Mouse (Mus musculus) CD8-positive naive resting alpha-beta T cell, adult 2 months (primary cell): ENCODE data around the gene Megf8.

Source experiments
- DNase-seq, 2 experiments: peaks; one replicate each; pipeline ENCODE4 v3.0.0; 2022; ENCODE audit warnings: low read depth in 2 of 2, low spot score in 2 of 2

The Megf8 gene

GRCm38 (mm10) chr7:25279076-25279860 is 37.7 kb upstream of the Megf8 start:
- peak; percentile 67 to 73 for DNase-seq

GRCm38 (mm10) chr7:25279861-25280791 is 36.8 kb upstream of the Megf8 start:
- no peak for DNase-seq

GRCm38 (mm10) chr7:25281166-25281733 is 35.7 kb upstream of the Megf8 start:
- DNase-seq = no peak

- DNase-seq = peak; percentile 95 to 96
Measured at GRCm38 (mm10) chr7:25281734-25282601, 35.0 kb upstream of the Megf8 start.

- DNase-seq = peak in 1 of 2 experiments; percentile 29
Measured at GRCm38 (mm10) chr7:25282731-25283211, 34.2 kb upstream of the Megf8 start.

- DNase-seq = no peak
Measured at GRCm38 (mm10) chr7:25283637-25284036, 33.3 kb upstream of the Megf8 start.

- no peak for DNase-seq
Measured at GRCm38 (mm10) chr7:25284171-25284570, 32.8 kb upstream of the Megf8 start.

GRCm38 (mm10) chr7:25284766-25285165 is 32.2 kb upstream of the Megf8 start:
- DNase-seq = no peak

GRCm38 (mm10) chr7:25285511-25286238 is 31.3 kb upstream of the Megf8 start:
- no peak for DNase-seq

- DNase-seq = no peak
Measured at GRCm38 (mm10) chr7:25286989-25287388, 30.0 kb upstream of the Megf8 start.

- DNase-seq = no peak
Measured at GRCm38 (mm10) chr7:25288011-25288410, 29.0 kb upstream of the Megf8 start.

- DNase-seq = no peak
Measured at GRCm38 (mm10) chr7:25288721-25289120, 28.2 kb upstream of the Megf8 start.

GRCm38 (mm10) chr7:25289925-25290324 is 27.0 kb upstream of the Megf8 start:
- DNase-seq = no peak

- DNase-seq = no peak
Measured at GRCm38 (mm10) chr7:25290463-25290862, 26.5 kb upstream of the Megf8 start.

GRCm38 (mm10) chr7:25290911-25291310 is 26.1 kb upstream of the Megf8 start:
- DNase-seq = no peak

- no peak for DNase-seq
Measured at GRCm38 (mm10) chr7:25292107-25292506, 24.9 kb upstream of the Megf8 start.

GRCm38 (mm10) chr7:25293191-25293739 is 23.7 kb upstream of the Megf8 start:
- no peak for DNase-seq

GRCm38 (mm10) chr7:25294495-25294894 is 22.5 kb upstream of the Megf8 start:
- DNase-seq = no peak

- no peak for DNase-seq
Measured at GRCm38 (mm10) chr7:25294960-25295722, 21.8 kb upstream of the Megf8 start.
